Mouse (Mus musculus) ES-E14 (cell line): ENCODE results near the gene Gpr108.

ENCODE experiments used
- CHD2 ChIP-seq: IDR thresholded peaks from 2 replicates; pipeline ENCODE4 v1.6.1; 2014; ENCODE audit warnings: mild to moderate bottlenecking, low read depth, low read length, inconsistent platforms
- MAFK ChIP-seq: IDR thresholded peaks from 2 replicates; pipeline ENCODE4 v1.6.1; 2014; ENCODE audit warnings: mild to moderate bottlenecking, low read depth, low read length, inconsistent platforms; ENCODE audit not compliant: insufficient read depth
- ZC3H11A ChIP-seq: IDR thresholded peaks from 2 replicates; pipeline ENCODE4 v1.6.1; 2012; ENCODE audit warnings: low read depth, mild to moderate bottlenecking, inconsistent platforms, low read length, borderline replicate concordance

GRCm38 (mm10) chr17:57223313-57223712 lies 24.9 kb downstream of the Gpr108 start:
- TF ChIP-seq CHD2: no peak
- TF ChIP-seq MAFK: no peak
- no peak for TF ChIP-seq ZC3H11A
